Mouse (Mus musculus): ENCODE measurements around the gene Neurod2. TPM values are rescaled to one million over a fixed set of nuclear protein-coding genes. Genes with fewer than 3 reads are reported as not detected.

The Neurod2 gene
- polyA plus RNA-seq, 2 experiments, result not detected

DNA sequence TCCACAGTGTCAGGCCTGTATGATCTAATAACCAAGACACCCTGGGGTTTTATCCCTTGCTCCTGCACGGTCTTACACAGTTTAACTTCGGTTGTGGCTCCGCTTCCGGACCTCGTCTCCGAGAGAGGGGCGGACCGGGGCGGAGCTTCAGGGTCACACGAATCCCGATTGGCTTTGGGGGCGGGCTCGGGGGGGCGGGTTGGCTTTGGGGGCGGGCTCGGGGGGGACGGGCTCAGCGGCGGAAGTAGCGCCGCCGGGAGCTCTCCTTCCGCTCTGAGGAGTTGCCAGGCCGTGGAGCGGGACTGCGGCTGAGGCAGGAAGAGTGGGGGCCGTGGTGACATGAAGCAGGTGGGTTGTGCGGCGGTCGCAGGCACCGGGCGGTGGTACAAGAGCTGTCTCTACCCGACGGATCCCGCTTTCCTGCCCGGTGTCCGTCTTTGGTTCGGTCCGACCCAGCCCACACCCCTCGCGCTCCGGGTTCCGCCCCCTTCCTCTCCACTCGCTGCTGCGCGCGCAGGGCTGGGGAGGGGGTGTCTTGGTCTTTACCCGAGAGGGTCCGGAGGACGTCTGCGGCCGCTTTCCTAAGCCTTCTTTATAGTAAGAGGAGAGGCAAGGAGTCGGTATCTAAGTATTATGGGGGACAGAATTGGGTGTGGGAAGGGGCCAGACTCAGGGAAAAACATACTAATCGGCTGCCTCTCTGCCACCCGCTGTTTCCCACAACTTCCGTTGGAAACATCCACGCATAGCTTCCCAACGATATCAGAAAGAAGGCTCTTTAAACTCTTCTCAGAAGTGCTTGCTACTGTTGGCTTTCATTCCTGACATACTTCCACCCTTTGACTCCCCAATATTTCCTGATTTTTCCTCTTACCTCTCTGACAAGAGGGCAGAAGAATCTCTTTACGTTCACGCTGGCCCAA lies 29.0 kb upstream of the Neurod2 start, which contains the start of gene Stard3:
Gene Stard3, plus strand, starts transcription at position 208 of the 923 bp plus-strand sequence.
- H3K9me3 ChIP-seq (ENCODE audit: control insufficient read depth, low read length), result no peaks in the 10 kb centered on the region
- peak within 1 kb of the TSS; percentile 89 for H3K9ac ChIP-seq (replicated peaks)
- no peak for TF ChIP-seq CTCF (IDR thresholded peaks at IDR 0.05; ENCODE audit: low read depth)
- TF ChIP-seq EP300 (IDR thresholded peaks at IDR 0.05; ENCODE audit: low read depth), result no peak
- peak within 1 kb of the TSS; percentile 89 to 90 for H3K4me3 ChIP-seq (ENCODE audit: insufficient read depth in 1 of 2, low read depth in 2 of 2, low read length in 2 of 2)
- WGBS (ENCODE audit: insufficient replicate concordance), result 0% methylated on average over 59 of the region's 60 CpGs
- H3K4me1 ChIP-seq (replicated peaks; ENCODE audit: control insufficient read depth in 2 of 2, insufficient read depth in 2 of 2, low read length in 1 of 2), result peaks cover 9 to 19% of the 10 kb centered on the region in 2 experiments
- ATAC-seq (ENCODE audit: insufficient read depth) (peak; percentile 87), DNase-seq (ENCODE audit: low read depth in 3 of 3, low spot score in 3 of 3) (peak; percentile 84 to 87 (median 85))
- peaks cover 4% of the 10 kb centered on the region for H3K27me3 ChIP-seq (ENCODE audit: control insufficient read depth, insufficient read depth, low read length)
- peak within 1 kb of the TSS; percentile 80 for H3K4me2 ChIP-seq (ENCODE audit: low read depth)
- H3K27ac ChIP-seq, result peak within 1 kb of the TSS; percentile 41
- H3K36me3 ChIP-seq (replicated peaks; ENCODE audit: control insufficient read depth, insufficient read depth, low read depth), result no peaks in the 10 kb centered on the region

DNA sequence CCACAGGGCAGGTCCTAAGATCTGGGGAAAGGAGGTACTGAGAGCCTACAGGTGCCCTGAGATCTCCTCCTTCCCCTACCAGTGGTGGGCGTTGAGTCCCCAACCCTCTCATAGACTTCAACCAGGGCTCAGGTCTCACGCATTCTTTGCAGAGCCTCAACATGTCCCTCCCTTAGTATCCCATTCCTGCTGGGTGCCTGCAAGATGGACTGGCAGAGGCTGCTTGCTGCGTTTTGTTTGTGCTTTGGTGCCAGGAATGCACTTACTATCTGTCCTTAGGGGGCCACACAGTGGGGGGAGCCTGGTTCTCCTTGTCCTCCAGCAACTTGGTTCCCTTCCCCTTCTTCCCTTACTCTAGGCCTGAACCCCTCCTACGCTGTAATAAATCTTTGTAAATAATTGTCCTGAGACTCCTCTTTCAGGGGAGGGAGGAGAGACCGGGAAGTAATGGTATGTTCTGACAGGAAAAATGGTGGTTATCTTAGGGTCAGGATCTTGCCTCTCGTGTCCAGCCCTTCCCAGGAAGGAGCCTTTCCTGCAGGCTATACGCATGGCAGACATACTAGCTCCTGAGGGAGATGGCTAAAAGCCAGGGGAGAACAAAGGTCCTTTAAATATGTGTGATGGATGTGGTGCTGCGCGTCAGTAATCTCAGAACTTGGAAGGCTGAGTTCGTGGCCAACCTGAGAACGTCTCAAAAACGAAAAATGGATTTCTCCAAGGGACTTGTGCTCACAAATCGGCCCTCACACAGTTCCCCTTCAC lies 28.1 kb upstream of the Neurod2 start:
- TF ChIP-seq EP300 (IDR thresholded peaks at IDR 0.05; ENCODE audit: low read depth) (no peak), CTCF (IDR thresholded peaks at IDR 0.05; ENCODE audit: low read depth) (no peak)
- H3K27ac ChIP-seq, result peak overlapping the region; percentile 41
- H3K9me3 ChIP-seq (ENCODE audit: control insufficient read depth, low read length), result no peaks in the 10 kb centered on the region
- peak overlapping the region; percentile 67 for H3K9ac ChIP-seq (replicated peaks)
- 12% methylated on average over 13 of the region's 13 CpGs for whole genome bisulfite sequencing (ENCODE audit: insufficient replicate concordance)
- ATAC-seq (ENCODE audit: insufficient read depth) (peak; percentile 7; the same call in 1 of the 2 replicates), DNase-seq (ENCODE audit: low read depth in 3 of 3, low spot score in 3 of 3) (no peak)
- peak overlapping the region; percentile 80 for H3K4me2 ChIP-seq (ENCODE audit: low read depth)
- H3K4me1 ChIP-seq (replicated peaks; ENCODE audit: control insufficient read depth in 2 of 2, insufficient read depth in 2 of 2, low read length in 1 of 2), result peaks cover 9 to 19% of the 10 kb centered on the region in 2 experiments
- no peaks in the 10 kb centered on the region for H3K36me3 ChIP-seq (replicated peaks; ENCODE audit: control insufficient read depth, insufficient read depth, low read depth)
- H3K27me3 ChIP-seq (ENCODE audit: control insufficient read depth, insufficient read depth, low read length), result peaks cover 4% of the 10 kb centered on the region
- H3K4me3 ChIP-seq (ENCODE audit: insufficient read depth in 1 of 2, low read depth in 2 of 2, low read length in 2 of 2), result peak overlapping the region; percentile 78 to 90

DNA sequence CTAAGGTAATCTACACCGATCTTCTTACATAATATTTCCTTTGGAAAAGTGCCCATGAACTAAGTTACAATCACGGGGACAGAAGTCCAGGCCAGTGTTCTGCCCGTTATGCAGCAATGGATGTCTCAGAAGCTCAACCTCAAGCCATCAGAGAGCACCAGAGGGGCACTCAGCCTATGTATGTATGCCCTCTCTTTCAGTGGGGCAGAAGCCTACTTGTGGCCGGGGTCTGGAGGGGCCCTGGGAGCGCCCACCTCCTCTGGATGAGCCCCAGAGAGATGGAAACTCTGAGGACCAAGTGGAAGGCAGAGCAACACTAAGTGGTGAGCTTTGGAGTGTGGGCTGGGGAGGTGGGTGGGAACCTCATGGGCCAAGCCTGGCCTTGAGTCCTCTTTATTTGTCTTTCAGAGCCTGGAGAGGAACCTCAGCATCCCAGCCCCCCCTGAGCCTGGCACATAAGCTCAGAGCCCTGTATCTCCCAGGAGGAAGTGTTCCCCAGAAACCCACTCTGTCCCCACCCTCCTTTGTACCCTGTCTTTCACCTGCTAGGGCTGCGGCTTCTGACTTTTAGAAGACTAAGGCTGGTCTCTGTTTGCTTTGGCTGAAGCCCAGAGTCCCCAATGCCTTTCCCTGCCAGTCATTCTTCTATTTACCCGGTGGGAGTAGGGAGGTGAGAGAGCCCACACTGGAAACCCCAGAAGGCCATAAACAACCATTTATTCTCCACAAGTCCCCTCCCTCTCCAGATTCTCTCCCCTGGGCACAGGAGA lies 27.4 kb upstream of the Neurod2 start:
- WGBS (ENCODE audit: insufficient replicate concordance), result 63% methylated on average over 7 of the region's 7 CpGs
- Histone ChIP-seq H3K4me2 (ENCODE audit: low read depth) (peak overlapping the region; percentile 80), H3K27me3 (ENCODE audit: control insufficient read depth, insufficient read depth, low read length) (peaks cover 4% of the 10 kb centered on the region), H3K9ac (replicated peaks) (no peak overlapping the region), H3K27ac (no peak overlapping the region), H3K4me3 (ENCODE audit: insufficient read depth in 1 of 2, low read depth in 2 of 2, low read length in 2 of 2) (no peak overlapping the region), H3K4me1 (replicated peaks; ENCODE audit: control insufficient read depth in 2 of 2, insufficient read depth in 2 of 2, low read length in 1 of 2) (peaks cover 9 to 19% of the 10 kb centered on the region in 2 experiments), H3K9me3 (ENCODE audit: control insufficient read depth, low read length) (no peaks in the 10 kb centered on the region), H3K36me3 (replicated peaks; ENCODE audit: control insufficient read depth, insufficient read depth, low read depth) (no peaks in the 10 kb centered on the region)
- DNase-seq (ENCODE audit: low read depth in 3 of 3, low spot score in 3 of 3) (no peak), ATAC-seq (ENCODE audit: insufficient read depth) (no peak)
- TF ChIP-seq CTCF (IDR thresholded peaks at IDR 0.05; ENCODE audit: low read depth) (no peak), EP300 (IDR thresholded peaks at IDR 0.05; ENCODE audit: low read depth) (no peak)

DNA sequence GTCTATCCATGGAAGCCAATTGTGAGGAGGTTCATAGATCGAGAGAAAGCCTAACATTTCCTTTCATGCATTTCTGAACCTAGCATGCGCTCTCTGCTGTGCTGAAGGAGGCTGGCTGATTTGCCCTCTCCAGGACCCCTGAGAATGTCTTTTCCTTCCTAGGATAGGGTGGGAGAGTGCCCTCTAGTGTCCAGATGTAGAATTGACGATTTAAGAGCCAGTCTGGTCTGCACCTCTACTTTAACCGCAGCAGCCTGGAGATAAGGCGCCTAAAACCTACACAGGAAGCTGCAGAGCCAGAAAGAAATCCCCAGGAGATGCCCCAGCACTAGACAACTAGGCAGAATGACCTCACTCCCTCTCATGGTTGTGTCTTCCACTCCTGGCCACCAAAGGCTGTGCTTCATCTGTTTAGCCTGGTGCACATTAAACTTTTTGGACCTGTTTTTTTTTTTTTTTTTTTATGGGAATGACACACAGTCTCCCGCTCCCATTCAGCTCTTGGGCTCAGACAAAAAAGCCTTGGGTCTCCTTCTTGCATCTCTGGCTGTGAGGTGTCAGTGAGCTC lies 26.4 kb upstream of the Neurod2 start:
- 8% methylated on average over 6 of the region's 6 CpGs for WGBS (ENCODE audit: insufficient replicate concordance)
- no peak overlapping the region for H3K27ac ChIP-seq
- peaks cover 11% of the 10 kb centered on the region for H3K27me3 ChIP-seq (ENCODE audit: control insufficient read depth, insufficient read depth, low read length)
- TF ChIP-seq CTCF (IDR thresholded peaks at IDR 0.05; ENCODE audit: low read depth) (peak; percentile 86), EP300 (IDR thresholded peaks at IDR 0.05; ENCODE audit: low read depth) (no peak)
- no peaks in the 10 kb centered on the region for H3K9me3 ChIP-seq (ENCODE audit: control insufficient read depth, low read length)
- ATAC-seq (ENCODE audit: insufficient read depth) (no peak), DNase-seq (ENCODE audit: low read depth in 3 of 3, low spot score in 3 of 3) (peak; percentile 61 to 62 (median 61))
- no peaks in the 10 kb centered on the region for H3K36me3 ChIP-seq (replicated peaks; ENCODE audit: control insufficient read depth, insufficient read depth, low read depth)
- H3K9ac ChIP-seq (replicated peaks), result no peak overlapping the region
- no peak overlapping the region for H3K4me3 ChIP-seq (ENCODE audit: insufficient read depth in 1 of 2, low read depth in 2 of 2, low read length in 2 of 2)
- peaks cover 9 to 19% of the 10 kb centered on the region in 2 experiments for H3K4me1 ChIP-seq (replicated peaks; ENCODE audit: control insufficient read depth in 2 of 2, insufficient read depth in 2 of 2, low read length in 1 of 2)
- no peak overlapping the region for H3K4me2 ChIP-seq (ENCODE audit: low read depth)

All from liver, embryonic 14.5 days (tissue).